Mouse (Mus musculus) liver, adult 2 months (tissue): Measurements from ENCODE around the gene Ccer2.

Experiments
- CTCF ChIP-seq: fragments of 200-500 bp; IDR thresholded peaks from 2 replicates; pipeline ENCODE4 v1.5.1; 2011; ENCODE audit warnings: low read depth, low read length, control low read depth
- POLR2A ChIP-seq: fragments of 200-500 bp; IDR thresholded peaks from 2 replicates; pipeline ENCODE4 v1.6.1; 2011; ENCODE audit warnings: low read length, control low read depth; ENCODE audit not compliant: insufficient read depth; ENCODE audit errors: extremely low read depth

- no peak for TF ChIP-seq CTCF
- no peak for TF ChIP-seq POLR2A
Measured at GRCm38 (mm10) chr7:28749935-28750334, 6.0 kb upstream of the Ccer2 start.
